Mouse (Mus musculus) stomach, postnatal 0 days (tissue): ENCODE measurements around the gene Dazap1. TPM values are rescaled to one million over a fixed set of nuclear protein-coding genes. Genes with fewer than 3 reads are reported as not detected.
A peak's percentile ranks its signal among the peaks of the same experiment; 100 is the strongest.

Experiments used
- ATAC-seq: fragments of 200-750 bp; cut with Nextera tagmentation; 2 replicates; pipeline ENCODE4 v1.8.0; 2017; ENCODE audit not compliant: low FRiP score, low TSS enrichment
- DNase-seq: peaks from one replicate; pipeline ENCODE4 v3.0.0-alpha.2; 2016; ENCODE audit warnings: low spot score
- H3K27ac ChIP-seq: fragments of 300-500 bp; sonication (generic); replicated peaks from 2 replicates; pipeline ENCODE4 v1.5.1; 2014; ENCODE audit warnings: mild to moderate bottlenecking, control low read depth
- H3K27me3 ChIP-seq: fragments of 300-500 bp; sonication (generic); 2 replicates; pipeline ENCODE4 v1.6.1; 2014; ENCODE audit warnings: low read length; ENCODE audit not compliant: control insufficient read depth, insufficient read depth
- H3K36me3 ChIP-seq: fragments of 300-500 bp; sonication (generic); 2 replicates; pipeline ENCODE4 v1.6.1; 2014; ENCODE audit warnings: low read length, mixed read lengths; ENCODE audit not compliant: control insufficient read depth, insufficient read depth
- H3K4me1 ChIP-seq: fragments of 300-500 bp; sonication (generic); replicated peaks from 2 replicates; pipeline ENCODE4 v1.6.1; 2014; ENCODE audit warnings: antibody characterized with exemption; ENCODE audit not compliant: control insufficient read depth, insufficient read depth
- H3K4me2 ChIP-seq: fragments of 300-500 bp; sonication (generic); replicated peaks from 2 replicates; pipeline ENCODE4 v1.6.1; 2014; ENCODE audit warnings: low read depth, mild to moderate bottlenecking, control low read depth, moderate library complexity
- H3K4me3 ChIP-seq: fragments of 300-500 bp; sonication (generic); 2 replicates; pipeline ENCODE4 v1.5.1; 2014; ENCODE audit warnings: low read depth, low read length, control low read depth
- H3K9ac ChIP-seq: fragments of 300-500 bp; sonication (generic); 2 replicates; pipeline ENCODE4 v1.6.1; 2014; ENCODE audit warnings: mild to moderate bottlenecking, low read length, control low read depth, mixed read lengths
- H3K9me3 ChIP-seq: fragments of 300-500 bp; sonication (generic); 2 replicates; pipeline ENCODE4 v1.6.1; 2016; ENCODE audit warnings: low read length; ENCODE audit not compliant: control insufficient read depth
- CTCF ChIP-seq: IDR thresholded peaks from 2 replicates; pipeline ENCODE4 v1.5.1; 2016; ENCODE audit warnings: antibody characterized with exemption, low read depth, mild to moderate bottlenecking, moderate library complexity
- EP300 ChIP-seq: optimal IDR thresholded peaks from 2 replicates; pipeline ENCODE3; 2016; ENCODE audit warnings: antibody characterized with exemption
- WGBS: fragments of 180-500 bp; shearing (Covaris S2); extraction: QIAGEN DNeasy Blood & Tissue Kit; methylation state at CpG from one replicate; pipeline ENCODE4 v1.1.7; 2014; 5-methylcytosine and 5-hydroxymethylcytosine counted together
- polyA plus RNA-seq: library from polyadenylated mRNA; unstranded; fragments of >200 nt; fragmentation: Nextera tagmentation; extraction: Ambion mirVana; gene quantifications from 2 replicates; pipeline ENCODE4 v1.2.1, GENCODE M21; 2015

Gene Dazap1
- polyA plus RNA-seq, 1 experiment from 2014 or later = 27.4 TPM

DNA sequence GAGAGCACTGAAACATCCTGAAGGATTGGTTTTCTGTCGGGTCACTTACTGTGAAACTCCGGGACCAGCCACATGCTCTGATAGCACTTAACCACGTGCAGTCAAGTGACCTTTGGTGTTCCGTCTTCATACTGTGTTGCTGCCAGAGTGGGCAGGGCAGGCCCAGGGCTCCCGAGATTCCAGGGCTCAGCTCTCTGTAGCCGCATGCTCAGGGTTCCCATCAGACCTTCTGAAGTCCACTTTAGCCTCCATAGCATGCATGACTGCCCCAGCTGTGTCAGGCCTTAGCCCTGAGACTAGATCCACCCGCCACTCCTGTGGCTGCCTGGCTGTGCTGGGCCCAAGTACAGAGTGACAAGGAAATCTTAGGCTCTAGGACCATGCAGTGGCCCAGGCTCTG, 20.0 kb downstream of the Dazap1 start:
- H3K4me2 ChIP-seq = no peak overlapping the region
- peak; percentile 16; the same call in 1 of the 2 replicates for ATAC-seq

DNA sequence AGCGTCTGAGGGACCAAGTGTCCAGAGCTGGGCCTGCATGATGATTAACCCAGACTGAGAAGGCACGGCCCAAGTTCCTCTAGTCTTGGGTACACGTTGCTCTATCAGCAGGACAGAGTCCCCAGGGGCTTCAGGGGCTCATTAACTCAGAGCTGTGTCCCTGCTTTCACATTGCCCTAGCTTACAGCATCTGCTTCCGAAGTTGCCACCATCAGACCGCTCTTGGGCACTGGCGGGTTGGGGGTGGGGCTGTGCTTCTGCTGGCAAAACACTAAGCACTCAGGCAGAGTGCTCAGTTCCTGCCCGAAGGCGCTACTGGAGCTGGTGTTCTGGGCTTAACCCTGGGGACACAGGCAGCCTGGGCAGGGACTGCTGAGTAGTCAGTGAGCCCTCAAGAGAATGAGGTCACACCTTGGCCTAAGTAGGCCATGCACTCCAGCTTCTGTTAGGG, 20.7 kb downstream of the Dazap1 start:
- WGBS = 66% methylated on average over 8 of the region's 8 CpGs
- peak overlapping the region; percentile 91 for H3K27ac ChIP-seq
- no peak overlapping the region for H3K9ac ChIP-seq
- no peaks in the 10 kb centered on the region for H3K27me3 ChIP-seq
- DNase-seq (peak; percentile 77), ATAC-seq (0 out of 2 replicates have a peak, but pooled peaks have one; percentile 9)
- H3K36me3 ChIP-seq = peaks cover 53% of the 10 kb centered on the region
- no peak overlapping the region for H3K4me3 ChIP-seq
- no peaks in the 10 kb centered on the region for H3K9me3 ChIP-seq
- no peaks in the 10 kb centered on the region for H3K4me1 ChIP-seq
- no peak overlapping the region for H3K4me2 ChIP-seq
- no peak for TF ChIP-seq CTCF
- no peak for TF ChIP-seq EP300

More for the DNA sequence above, 20.0 kb downstream of the Dazap1 start:
- Histone ChIP-seq H3K9ac (no peak overlapping the region), H3K9me3 (no peaks in the 10 kb centered on the region), H3K4me1 (no peaks in the 10 kb centered on the region), H3K27me3 (no peaks in the 10 kb centered on the region), H3K27ac (peak overlapping the region; percentile 91), H3K36me3 (peaks cover 52% of the 10 kb centered on the region), H3K4me3 (no peak overlapping the region)
- TF ChIP-seq EP300 = no peak
- no peak for TF ChIP-seq CTCF
- peak; percentile 75 for DNase-seq
- 67% methylated on average over 7 of the region's 7 CpGs for WGBS

DNA sequence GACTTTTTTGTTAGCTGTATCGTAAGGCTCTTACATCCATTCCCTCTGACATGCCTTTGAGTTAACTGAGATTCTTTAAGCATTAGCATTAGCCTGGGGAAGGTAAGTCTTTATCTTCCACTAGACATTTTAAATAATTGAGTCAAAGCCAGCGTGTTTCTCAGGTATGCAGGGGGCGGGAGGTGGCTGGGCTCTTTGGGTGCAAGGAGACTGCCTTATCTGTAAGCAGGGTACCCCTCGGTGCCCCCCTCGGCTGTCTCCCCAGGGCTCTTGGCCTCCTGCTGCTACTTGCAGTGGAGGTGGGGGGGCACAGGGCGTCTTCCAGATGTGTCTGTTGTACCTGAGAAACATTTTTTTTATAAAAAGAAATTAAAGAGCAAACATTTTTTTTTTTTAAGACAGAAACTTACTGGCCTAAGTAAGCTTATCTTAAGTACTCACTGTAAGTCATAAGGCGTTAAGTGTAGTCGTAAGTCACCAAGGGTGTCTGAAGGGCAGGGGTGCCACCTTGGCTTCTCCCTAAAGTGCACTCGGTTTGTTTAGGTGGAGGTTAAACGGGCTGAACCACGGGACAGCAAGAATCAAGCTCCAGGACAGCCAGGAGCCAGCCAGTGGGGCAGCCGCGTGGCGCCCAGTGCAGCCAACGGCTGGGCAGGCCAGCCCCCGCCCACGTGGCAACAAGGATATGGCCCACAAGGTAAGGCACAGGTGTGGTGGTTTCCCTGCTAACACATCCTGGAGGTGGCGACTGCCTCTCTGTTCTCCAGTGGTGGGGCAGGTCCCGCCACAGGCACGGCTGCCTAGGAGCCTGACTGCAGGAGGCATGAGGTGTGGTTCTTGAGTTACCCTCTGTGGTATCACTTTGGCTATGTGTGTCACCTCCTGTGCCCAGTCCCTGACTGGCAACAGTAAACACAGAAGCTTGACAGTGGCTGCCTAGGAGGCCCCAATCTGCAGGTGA, 21.5 kb downstream of the Dazap1 start:
- Histone ChIP-seq H3K27ac (peak overlapping the region; percentile 91), H3K9me3 (no peaks in the 10 kb centered on the region), H3K9ac (no peak overlapping the region), H3K4me3 (no peak overlapping the region), H3K4me1 (no peaks in the 10 kb centered on the region), H3K4me2 (no peak overlapping the region), H3K27me3 (no peaks in the 10 kb centered on the region), H3K36me3 (peaks cover 45% of the 10 kb centered on the region)
- TF ChIP-seq CTCF = peak; percentile 19; the same call in 1 of the 2 replicates
- no peak for TF ChIP-seq EP300
- ATAC-seq (peak; percentile 90), DNase-seq (peak; percentile 91)
- WGBS = 62% methylated on average over 20 of the region's 20 CpGs

DNA sequence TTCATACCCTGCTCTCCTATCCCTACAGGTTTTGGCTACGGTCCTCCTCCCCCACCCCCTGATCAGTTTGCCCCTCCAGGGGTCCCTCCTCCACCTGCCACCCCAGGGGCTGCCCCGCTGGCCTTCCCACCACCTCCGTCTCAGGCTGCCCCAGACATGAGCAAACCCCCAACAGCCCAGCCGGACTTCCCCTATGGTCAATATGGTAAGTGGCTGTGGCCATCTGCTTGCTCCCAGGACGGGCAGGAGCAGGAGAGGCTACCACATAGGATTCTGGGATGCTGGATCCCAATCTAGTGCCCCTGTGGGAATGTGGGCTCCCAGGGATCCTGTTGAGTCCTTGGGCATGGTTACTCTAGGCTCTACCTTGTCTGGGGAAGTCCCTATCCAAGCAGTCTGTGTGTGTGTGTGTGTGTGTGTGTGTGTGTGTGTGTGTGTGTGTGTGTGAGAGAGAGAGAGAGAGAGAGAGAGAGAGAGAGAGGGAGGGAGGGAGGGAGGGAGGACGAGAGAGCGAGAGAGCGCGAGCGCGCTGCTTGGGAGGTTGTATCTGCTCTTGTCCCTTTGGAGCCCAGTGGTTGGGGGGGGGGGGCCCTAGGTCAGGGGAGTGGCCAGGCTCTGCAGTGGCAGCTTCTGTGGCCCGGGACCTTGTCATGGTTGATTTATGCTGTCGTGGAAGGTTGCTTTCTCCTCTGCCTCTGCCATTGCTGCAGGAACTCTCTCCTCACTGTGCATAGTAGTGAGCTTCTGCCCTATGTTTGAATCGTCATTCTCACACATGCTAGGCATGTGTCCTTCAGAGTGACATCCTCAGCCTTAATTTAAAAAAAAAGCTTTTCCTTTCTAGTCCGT, 24.2 kb downstream of the Dazap1 start:
- Histone ChIP-seq H3K36me3 (peaks cover 27% of the 10 kb centered on the region), H3K27me3 (no peaks in the 10 kb centered on the region), H3K9ac (0 out of 2 replicates have a peak overlapping the region, but pooled peaks have one; percentile 23), H3K4me1 (no peaks in the 10 kb centered on the region), H3K4me3 (no peak overlapping the region), H3K4me2 (no peak overlapping the region), H3K9me3 (no peaks in the 10 kb centered on the region), H3K27ac (no peak overlapping the region)
- ATAC-seq (no peak), DNase-seq (no peak)
- TF ChIP-seq EP300 = no peak
- no peak for TF ChIP-seq CTCF
- 76% methylated on average over 15 of the region's 15 CpGs for WGBS

DNA sequence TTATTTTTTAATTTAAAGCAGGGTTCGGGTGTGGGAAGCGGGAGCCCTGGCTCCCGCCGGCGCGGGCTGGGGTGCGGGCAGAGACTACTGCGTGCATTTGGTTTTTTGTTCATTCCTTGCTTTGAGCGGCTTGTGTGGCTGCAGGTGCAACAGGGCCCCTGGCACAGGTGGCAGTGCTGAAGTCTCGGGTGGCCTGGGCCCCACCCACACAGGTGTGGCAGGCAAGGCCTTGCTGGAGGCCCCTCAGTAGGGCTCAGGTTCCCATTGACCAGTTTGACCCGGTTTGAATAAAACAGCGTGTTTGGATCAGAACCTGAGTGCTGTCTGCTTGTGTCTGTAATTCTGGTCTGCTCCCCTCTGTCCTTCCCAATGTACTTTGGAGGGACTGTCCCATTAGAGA, 26.8 kb downstream of the Dazap1 start:
- Histone ChIP-seq H3K9me3 (no peaks in the 10 kb centered on the region), H3K36me3 (peaks cover 21% of the 10 kb centered on the region), H3K27ac (0 out of 2 replicates have a peak overlapping the region, but pooled peaks have one; percentile 18), H3K27me3 (no peaks in the 10 kb centered on the region), H3K4me3 (no peak overlapping the region), H3K4me1 (no peaks in the 10 kb centered on the region), H3K9ac (no peak overlapping the region), H3K4me2 (no peak overlapping the region)
- ATAC-seq (no peak), DNase-seq (peak; percentile 70)
- WGBS = 83% methylated on average over 12 of the region's 12 CpGs
- TF ChIP-seq CTCF = no peak
- TF ChIP-seq EP300 = no peak
